Mouse (Mus musculus): ENCODE measurements around the gene Cab39l.
A peak's percentile ranks its signal among the peaks of the same experiment; 100 is the strongest.
"Not testable (repeated sequence)": the region's sequence is repeated elsewhere in the genome, so short reads cannot be mapped to it uniquely, and the experiment has no call there.

Cab39l gene

DNA sequence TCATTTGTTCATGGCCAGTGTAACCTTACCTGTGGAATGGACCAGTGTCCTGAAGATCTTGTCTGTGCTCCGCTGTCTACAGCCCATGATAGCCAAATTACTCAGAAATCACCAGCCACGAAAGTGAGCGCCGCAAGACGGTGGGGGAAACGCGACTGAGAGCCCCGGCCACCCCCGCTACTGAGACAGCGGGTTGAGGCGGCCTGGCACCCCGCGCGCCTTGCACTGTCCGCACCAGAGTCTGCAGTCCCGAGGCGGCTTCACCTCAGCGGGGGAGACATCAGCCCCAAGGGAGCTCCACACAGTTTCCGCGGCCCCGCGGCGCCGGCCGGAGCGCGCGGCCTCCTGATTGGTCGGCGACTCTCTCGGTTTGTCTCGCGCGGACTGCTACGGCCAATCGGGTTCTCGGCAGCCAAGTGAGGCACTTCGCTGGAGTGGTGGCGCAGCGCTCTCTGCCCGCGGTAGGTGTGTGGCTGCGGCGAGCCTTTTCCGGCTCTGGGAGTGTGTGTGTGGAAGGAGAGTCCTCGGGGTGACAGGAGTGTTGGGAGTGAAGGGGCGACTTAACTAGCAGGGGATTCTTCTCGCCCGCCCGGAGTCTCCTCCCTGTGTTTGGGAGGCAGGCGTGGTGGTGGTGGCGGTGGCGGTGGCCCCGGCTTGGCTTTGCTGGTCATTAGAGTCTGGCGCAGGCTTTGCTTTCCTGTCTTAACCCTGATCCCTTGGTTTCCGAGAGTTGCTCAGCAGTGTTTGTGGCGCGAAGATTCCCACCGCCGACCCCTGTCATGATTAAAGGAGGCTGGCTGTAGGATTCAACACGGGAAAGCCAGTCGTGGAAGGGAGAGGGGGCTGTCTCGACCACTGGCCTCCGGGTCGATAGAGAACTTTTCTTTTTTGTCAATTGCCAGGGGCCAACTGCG is at the start of gene Cab39l, which contains the start of gene Setdb2:
TSS of gene Cab39l (plus strand) at position 415 of the 914 bp plus-strand sequence.
TSS of gene Setdb2 (minus strand) at position 327 of the 914 bp plus-strand sequence.
- DNase-seq (ENCODE audit: low spot score) = peak; percentile 82

GRCm38 (mm10) chr14:59395281-59395680 is 45.5 kb upstream of the Cab39l start, which contains the start of gene Phf11c:
Gene Phf11c, minus strand, starts transcription at chr14:59395381.
- no peak for DNase-seq (ENCODE audit: low spot score)

GRCm38 (mm10) chr14:59396999-59397398 is 43.8 kb upstream of the Cab39l start:
- no peak for DNase-seq (ENCODE audit: low spot score)

GRCm38 (mm10) chr14:59414979-59415378 is 25.8 kb upstream of the Cab39l start:
- DNase-seq (ENCODE audit: low spot score) = not testable (repeated sequence)

DNA sequence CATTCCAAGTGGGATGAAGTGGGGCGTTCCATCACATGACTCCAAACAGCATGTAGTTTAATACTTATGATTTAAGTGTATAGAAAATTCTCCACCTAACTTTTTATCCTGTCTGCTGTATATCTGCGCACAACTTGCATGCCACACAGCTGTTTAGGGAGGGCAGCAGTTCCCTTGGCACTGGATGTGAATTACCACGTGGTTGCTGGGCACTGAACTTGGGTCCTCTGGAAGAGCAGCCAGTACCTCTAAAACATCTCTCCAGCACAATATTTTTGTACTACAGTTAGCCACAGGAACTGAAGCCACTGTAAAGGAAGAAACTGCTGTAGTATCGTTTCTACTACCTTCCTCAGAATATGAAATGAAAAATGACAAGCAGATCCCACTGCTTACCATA is 22.6 kb upstream of the Cab39l start:
- no peak for DNase-seq (ENCODE audit: low spot score)

GRCm38 (mm10) chr14:59422912-59423663 is 17.7 kb upstream of the Cab39l start:
- no peak for DNase-seq (ENCODE audit: low spot score)

GRCm38 (mm10) chr14:59430556-59430955 is 10.2 kb upstream of the Cab39l start:
- DNase-seq (ENCODE audit: low spot score) = no peak

DNA sequence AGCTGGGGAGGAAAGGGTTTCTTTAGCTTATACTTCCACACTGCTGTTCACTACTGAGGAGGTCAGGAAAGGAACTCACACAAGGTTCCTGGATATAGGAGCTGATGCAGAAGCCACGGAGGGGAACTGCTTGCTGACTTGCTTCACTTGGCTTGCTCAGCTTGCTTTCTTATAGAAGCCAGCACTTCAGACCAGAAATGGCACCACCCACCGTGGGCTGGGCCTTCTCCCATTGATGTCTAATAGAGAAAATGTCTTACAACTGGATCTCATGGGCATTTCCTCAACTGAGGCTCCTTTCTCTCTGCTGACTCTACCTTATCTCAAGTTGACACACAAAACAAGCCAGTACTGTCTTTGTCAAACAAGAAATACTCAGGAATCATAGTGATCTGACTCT is 6.9 kb upstream of the Cab39l start:
- DNase-seq (ENCODE audit: low spot score) = no peak

GRCm38 (mm10) chr14:59435206-59435605 is 5.6 kb upstream of the Cab39l start:
- DNase-seq (ENCODE audit: low spot score) = no peak

DNA sequence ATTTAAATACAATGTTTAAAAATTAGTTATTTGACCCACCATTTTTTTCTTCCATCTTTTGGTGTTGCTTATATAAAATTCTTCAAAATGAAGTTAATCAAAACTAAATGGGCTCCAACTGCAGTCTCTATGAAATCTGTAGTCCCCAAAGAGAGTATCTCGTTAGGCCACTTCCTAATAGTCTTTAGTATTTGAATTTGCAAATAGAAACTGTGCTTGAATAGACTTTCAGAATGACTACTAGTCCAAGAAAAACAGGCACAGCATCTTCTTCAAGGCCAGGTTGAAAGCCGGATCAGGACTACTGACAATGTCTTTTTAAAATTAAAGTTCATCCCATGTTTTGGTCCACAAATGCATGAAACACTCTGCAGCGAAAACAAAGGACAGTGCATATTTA is 3.4 kb upstream of the Cab39l start:
- DNase-seq (ENCODE audit: low spot score) = no peak

DNA sequence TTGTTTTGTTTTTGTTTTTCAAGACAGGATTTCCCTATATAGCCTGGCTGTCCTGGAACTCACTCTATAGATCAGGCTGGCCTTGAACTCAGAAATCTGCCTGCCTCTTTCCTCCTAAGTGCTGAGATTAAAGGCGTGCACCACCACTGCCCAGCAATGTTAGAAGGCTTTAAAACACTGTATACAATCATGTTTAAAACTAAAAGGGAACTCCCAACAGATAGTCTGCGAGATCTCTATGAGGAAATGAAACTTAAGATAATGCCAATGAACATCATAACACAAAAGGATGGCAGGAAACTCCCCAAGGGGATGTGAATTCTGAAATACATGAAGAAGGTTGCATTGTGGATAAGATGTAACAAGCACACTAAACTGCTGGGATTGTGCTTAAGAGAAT is 2.3 kb upstream of the Cab39l start:
- no peak for DNase-seq (ENCODE audit: low spot score)

- no peak for DNase-seq (ENCODE audit: low spot score)
These were observed 733 bp upstream of the Cab39l start for GRCm38 (mm10) chr14:59440039-59440438.

GRCm38 (mm10) chr14:59441472-59441805 is 667 bp downstream of the Cab39l start:
- DNase-seq (ENCODE audit: low spot score) = no peak

DNA sequence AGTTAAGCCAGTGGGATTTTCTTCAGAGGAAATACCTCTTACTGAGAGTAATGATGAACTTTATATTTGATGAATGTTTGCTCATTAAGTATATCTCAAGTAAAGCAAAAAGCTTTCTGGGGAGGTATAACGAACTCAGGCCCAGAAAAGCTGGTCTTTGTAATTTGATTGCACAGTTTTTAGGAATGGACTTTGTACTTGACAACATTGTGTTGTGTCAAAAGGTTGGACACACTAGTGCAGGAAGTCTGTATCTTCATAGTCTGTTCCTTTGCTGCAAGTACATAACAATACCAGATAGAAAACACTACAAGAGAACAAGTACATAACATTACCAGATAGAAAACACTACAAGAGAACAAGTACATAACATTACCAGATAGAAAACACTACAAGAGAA is 4.6 kb downstream of the Cab39l start:
- DNase-seq (ENCODE audit: low spot score) = no peak

GRCm38 (mm10) chr14:59447981-59448380 is 7.2 kb downstream of the Cab39l start:
- no peak for DNase-seq (ENCODE audit: low spot score)

DNA sequence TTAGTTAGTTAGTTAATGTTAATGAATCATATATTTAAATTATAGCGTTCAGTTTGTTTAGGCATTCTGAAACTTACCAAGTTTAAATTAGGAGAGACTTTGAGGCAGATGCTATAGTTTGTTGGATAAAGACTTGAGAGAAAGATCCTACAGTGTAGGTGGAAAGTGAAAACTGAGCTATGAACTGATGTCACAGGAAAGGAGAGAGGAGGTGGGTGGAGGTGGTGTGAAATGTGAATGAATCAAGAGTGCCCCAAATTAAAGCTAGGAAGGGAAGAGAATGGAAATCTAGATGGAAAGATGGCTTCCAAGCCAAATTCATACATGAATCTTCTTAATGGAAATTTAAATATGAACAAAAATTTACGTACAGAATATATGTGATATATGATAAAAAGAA is 25.7 kb downstream of the Cab39l start:
- DNase-seq (ENCODE audit: low spot score) = no peak

GRCm38 (mm10) chr14:59467798-59468197 is 27.0 kb downstream of the Cab39l start:
- DNase-seq (ENCODE audit: low spot score) = no peak

- DNase-seq (ENCODE audit: low spot score) = no peak
These were observed 30.0 kb downstream of the Cab39l start for GRCm38 (mm10) chr14:59470781-59471180.

DNA sequence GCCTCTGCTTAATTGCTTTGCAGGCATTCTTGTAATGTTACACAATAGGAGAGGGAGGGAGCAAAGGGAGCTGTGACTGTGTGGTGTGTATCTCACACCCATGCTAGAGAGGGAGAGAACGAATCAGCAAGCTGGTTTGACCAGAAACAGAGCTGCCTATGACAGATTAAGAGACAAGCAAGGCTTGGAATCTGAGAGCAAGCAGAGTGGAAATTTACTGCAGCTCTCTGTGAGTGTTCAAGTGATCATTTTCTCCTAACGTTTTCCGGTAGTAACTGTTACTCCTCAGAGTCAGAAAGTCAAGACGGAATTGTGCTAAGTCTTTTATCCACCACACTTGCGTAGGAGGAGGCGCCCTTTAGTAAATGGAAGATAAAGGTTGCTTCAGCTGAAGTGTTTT is 37.9 kb downstream of the Cab39l start:
- DNase-seq (ENCODE audit: low spot score) = no peak

- no peak for DNase-seq (ENCODE audit: low spot score)
These were observed 44.6 kb downstream of the Cab39l start for GRCm38 (mm10) chr14:59485247-59485810.

DNA sequence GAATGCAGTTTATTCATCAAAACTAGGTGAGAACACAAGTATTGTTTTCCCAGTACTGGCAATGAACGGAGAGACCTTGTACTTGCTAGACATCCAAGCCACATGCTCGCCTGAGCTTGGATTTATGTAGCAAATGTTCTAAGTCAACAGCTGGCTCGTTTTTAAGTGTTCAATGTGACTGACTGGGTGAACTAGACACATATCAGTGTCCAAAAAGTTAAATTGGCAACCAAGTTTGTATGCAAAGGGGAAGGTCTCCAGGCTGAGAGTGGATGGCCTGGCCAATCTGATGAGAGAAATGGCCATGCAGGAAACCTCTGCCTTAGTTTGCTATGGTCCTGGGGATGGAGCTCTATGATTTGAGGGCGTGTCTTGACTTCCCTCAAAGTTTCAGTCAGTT is 51.6 kb downstream of the Cab39l start:
- DNase-seq (ENCODE audit: low spot score) = no peak

GRCm38 (mm10) chr14:59497928-59498327 is 57.2 kb downstream of the Cab39l start:
- no peak for DNase-seq (ENCODE audit: low spot score)

GRCm38 (mm10) chr14:59504831-59505230 is 64.1 kb downstream of the Cab39l start:
- no peak for DNase-seq (ENCODE audit: low spot score)

All from ovary, postnatal 10 days (tissue).